Mouse (Mus musculus) cerebellum, adult 11-12 months (tissue): ENCODE data around the gene Prg4.

ENCODE experiments used
- DNase-seq: peaks from one replicate; pipeline ENCODE4 v3.0.0; 2022

Gene Prg4

GRCm38 (mm10) chr1:150466132-150466531 is at the start of gene Prg4:
Gene Prg4 (minus strand): TSS chr1:150466165.
- no peak for DNase-seq

- DNase-seq = no peak
These were observed 47.1 kb upstream of the Prg4 start for GRCm38 (mm10) chr1:150513041-150513440.

GRCm38 (mm10) chr1:150505794-150506193 is 39.8 kb upstream of the Prg4 start:
- DNase-seq = no peak

GRCm38 (mm10) chr1:150503321-150503720 is 37.4 kb upstream of the Prg4 start:
- DNase-seq = no peak

- DNase-seq = no peak
These were observed 32.2 kb upstream of the Prg4 start for GRCm38 (mm10) chr1:150498177-150498576.

- no peak for DNase-seq
These were observed 31.7 kb upstream of the Prg4 start for GRCm38 (mm10) chr1:150497690-150498089.

- no peak for DNase-seq
These were observed 30.8 kb upstream of the Prg4 start for GRCm38 (mm10) chr1:150496626-150497302.

- DNase-seq = no peak
These were observed 23.2 kb upstream of the Prg4 start for GRCm38 (mm10) chr1:150489148-150489547.

GRCm38 (mm10) chr1:150480674-150481073 is 14.7 kb upstream of the Prg4 start:
- DNase-seq = no peak

GRCm38 (mm10) chr1:150472525-150472924 is 6.6 kb upstream of the Prg4 start:
- DNase-seq = no peak

- no peak for DNase-seq
These were observed 4.0 kb upstream of the Prg4 start for GRCm38 (mm10) chr1:150469992-150470391.

- DNase-seq = no peak
These were observed 601 bp downstream of the Prg4 start for GRCm38 (mm10) chr1:150465364-150465763.

GRCm38 (mm10) chr1:150463691-150464090 is 2.3 kb downstream of the Prg4 start:
- DNase-seq = no peak

GRCm38 (mm10) chr1:150463068-150463467 is 2.9 kb downstream of the Prg4 start:
- no peak for DNase-seq

GRCm38 (mm10) chr1:150460595-150460994 is 5.4 kb downstream of the Prg4 start:
- no peak for DNase-seq

GRCm38 (mm10) chr1:150459599-150459998 is 6.4 kb downstream of the Prg4 start:
- no peak for DNase-seq

GRCm38 (mm10) chr1:150458977-150459376 is 7.0 kb downstream of the Prg4 start:
- DNase-seq = no peak

GRCm38 (mm10) chr1:150441731-150442130 is 24.2 kb downstream of the Prg4 start:
- DNase-seq = no peak

GRCm38 (mm10) chr1:150438641-150439040 is 27.3 kb downstream of the Prg4 start:
- no peak for DNase-seq

GRCm38 (mm10) chr1:150426216-150426615 is 39.7 kb downstream of the Prg4 start:
- no peak for DNase-seq

- DNase-seq = no peak
These were observed 40.3 kb downstream of the Prg4 start for GRCm38 (mm10) chr1:150425665-150426064.

- DNase-seq = no peak
These were observed 47.5 kb downstream of the Prg4 start for GRCm38 (mm10) chr1:150418426-150418825.

GRCm38 (mm10) chr1:150416006-150416405 is 50.0 kb downstream of the Prg4 start:
- DNase-seq = no peak

- DNase-seq = no peak
These were observed 56.0 kb downstream of the Prg4 start for GRCm38 (mm10) chr1:150409996-150410395.

GRCm38 (mm10) chr1:150407285-150407684 is 58.7 kb downstream of the Prg4 start:
- no peak for DNase-seq
